Mouse (Mus musculus) B cell, adult 2 months (primary cell): ENCODE data around the gene Map4k3.

Experiments
- DNase-seq, 2 experiments: peaks; one replicate each; pipeline ENCODE4 v3.0.0; 2022

The Map4k3 gene

GRCm38 (mm10) chr17:80729080-80729749 is 930 bp upstream of the Map4k3 start:
- DNase-seq, result no peak

GRCm38 (mm10) chr17:80727341-80727951 is 839 bp downstream of the Map4k3 start:
- peak; percentile 51 to 58 for DNase-seq

DNA sequence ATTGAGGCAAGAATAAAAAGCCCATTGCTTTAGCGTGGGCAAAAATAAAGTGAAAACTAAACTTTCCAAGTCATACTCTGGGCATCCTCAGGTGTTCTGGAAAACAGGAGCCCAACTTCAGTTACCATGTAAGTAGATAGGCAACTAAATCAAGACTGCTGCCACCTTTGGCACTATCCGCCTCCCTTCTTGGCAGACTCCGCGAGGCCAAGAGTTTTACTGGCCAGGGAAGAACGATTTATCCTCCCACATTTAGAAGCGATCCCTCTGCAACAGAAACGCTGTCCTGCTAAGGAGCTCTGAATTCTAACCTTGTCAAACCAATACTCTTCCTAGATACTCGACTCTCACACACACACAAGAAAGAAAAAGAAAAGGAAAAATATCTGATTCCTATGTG is 1.5 kb downstream of the Map4k3 start:
- DNase-seq, result no peak

DNA sequence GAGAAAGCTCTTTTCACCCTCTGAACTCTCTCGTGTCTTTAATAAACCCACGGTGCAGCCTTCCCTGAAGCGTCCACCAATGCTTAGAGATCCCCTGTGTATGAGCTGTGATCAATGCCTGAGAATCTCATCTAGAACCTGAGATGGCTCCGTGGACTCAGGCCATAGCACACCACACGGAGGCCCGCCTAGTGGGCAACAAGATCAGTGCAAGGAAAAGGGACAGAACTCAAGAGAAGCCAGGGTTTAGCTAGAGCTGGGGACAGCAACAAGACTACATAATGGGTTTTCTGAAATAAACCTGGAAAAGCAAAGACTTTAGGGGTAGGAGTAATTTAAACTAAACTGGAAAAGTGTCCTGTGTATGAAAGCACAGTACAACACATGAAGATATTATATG is 5.2 kb downstream of the Map4k3 start:
- DNase-seq, result no peak

- DNase-seq, result no peak
Measured at GRCm38 (mm10) chr17:80721670-80722069, 6.6 kb downstream of the Map4k3 start.

DNA sequence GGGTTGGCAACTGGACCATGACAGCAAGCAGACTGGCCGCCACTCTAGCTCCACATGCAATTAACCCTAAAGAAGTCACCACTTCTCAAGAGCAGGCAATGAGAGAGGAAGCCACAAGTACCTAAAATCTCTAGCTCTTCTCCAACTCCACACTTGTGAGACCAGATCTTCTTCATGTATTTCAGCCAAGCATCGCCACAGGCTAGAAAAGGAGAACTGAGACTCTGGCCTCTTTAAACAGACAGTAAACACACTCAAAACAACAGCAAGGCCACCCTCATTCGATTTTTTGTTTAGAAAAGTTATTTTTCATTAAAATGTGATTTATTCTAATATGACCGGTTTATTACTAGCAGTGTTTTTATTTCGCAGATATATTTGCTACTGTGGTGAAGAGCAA is 9.0 kb downstream of the Map4k3 start:
- no peak for DNase-seq

DNA sequence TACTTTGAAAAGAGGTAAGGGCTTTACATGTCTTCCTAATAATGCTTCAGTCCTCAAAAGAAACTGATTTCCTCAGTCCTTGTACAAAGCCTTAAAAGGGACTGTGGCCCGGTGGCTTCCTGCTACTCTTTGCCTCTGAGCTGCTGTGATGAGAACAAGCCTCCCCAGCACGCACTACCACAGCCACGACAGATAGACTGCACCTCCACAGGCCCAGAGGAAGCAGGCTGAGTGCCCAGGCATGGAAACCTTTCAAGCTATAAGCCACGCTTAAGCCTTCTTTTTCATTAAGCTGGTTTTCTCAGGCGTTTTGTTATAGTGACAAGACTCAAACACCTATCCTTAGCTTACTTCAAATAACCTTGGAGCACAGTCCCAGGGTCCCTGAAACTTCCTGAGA is 10.0 kb downstream of the Map4k3 start:
- DNase-seq, result no peak

GRCm38 (mm10) chr17:80713588-80713987 is 14.7 kb downstream of the Map4k3 start:
- no peak for DNase-seq

GRCm38 (mm10) chr17:80709921-80710838 is 18.1 kb downstream of the Map4k3 start:
- DNase-seq, result no peak

DNA sequence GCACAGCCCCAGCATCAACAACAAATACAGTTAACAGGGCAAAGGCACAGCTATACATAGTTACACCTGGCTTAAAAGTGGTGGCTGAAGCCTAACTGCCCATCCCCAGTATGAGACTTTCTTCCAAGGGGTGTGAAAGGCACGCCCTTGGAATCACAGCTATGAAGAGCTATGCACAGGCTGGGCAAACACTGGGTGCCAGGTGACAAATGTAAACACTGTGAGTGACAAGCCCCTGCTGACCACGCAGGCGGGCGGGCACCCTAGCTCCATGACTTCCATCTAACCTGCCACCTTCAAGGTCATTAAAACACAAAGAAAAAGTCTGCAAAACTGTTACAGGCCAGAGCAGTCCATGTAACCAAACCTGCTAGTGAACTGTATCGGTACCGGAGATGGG is 19.5 kb downstream of the Map4k3 start:
- no peak for DNase-seq

GRCm38 (mm10) chr17:80707176-80707575 is 21.1 kb downstream of the Map4k3 start:
- DNase-seq, result no peak

- no peak for DNase-seq
Measured at GRCm38 (mm10) chr17:80706608-80707007, 21.7 kb downstream of the Map4k3 start.

DNA sequence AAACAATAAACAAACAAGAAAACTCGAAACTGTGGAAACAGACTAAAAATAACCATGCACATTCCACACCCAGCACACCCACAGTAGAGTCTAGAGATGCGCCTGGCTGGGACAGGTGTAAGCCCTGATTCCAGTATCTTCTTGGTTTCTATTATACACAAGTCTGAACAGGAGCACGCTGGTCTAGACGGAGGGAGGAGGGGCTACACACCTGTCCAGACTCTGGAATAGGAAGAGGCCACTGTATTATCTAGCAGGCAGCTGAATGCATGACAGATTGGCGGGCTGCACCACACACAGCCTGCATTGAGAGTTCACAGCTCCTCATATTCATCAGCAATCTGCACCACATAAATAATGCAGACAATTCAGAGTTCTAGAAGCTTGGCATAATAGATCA is 26.6 kb downstream of the Map4k3 start:
- no peak for DNase-seq

- DNase-seq, result no peak
Measured at GRCm38 (mm10) chr17:80698930-80699329, 29.4 kb downstream of the Map4k3 start.

- DNase-seq, result no peak
Measured at GRCm38 (mm10) chr17:80698191-80698901, 29.9 kb downstream of the Map4k3 start.

DNA sequence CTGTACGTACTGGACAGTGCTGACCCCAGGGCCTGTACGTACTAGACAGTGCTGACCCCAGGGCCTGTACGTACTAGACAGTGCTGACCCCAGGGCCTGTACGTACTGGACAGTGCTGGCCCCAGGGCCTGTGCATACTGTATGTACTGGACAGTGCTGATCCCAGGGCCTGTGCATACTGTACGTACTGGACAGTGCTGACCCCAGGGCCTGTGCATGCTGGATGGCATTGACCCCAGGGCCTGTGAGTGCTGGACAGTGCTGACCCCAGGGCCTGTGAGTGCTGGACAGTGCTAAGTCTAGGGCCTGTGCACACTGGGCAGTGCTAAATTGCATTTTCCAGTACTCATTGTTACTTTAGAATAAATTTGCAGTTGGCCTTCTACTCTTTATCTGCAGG is 31.3 kb downstream of the Map4k3 start:
- no peak for DNase-seq

GRCm38 (mm10) chr17:80696210-80696609 is 32.1 kb downstream of the Map4k3 start:
- no peak for DNase-seq

- no peak for DNase-seq
Measured at GRCm38 (mm10) chr17:80693707-80694106, 34.6 kb downstream of the Map4k3 start.

DNA sequence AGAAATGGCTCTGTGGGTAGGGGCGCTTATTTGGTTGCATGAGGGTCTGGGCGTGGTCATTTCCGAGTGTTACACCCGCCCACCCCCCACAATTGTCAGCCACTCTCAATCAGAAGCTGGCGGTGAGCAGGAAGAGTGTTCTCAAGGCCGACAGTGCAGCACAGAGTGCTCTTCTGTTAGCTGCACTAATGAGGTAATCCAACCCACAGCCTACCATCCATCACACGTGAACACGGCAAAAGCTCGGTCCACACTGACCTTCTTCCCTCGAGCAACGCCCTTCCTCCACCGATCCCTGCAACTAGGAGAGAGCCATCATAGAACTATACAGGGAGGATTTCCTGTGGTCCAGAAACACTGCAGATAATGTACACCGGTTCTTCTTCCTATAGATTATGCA is 36.1 kb downstream of the Map4k3 start:
- no peak for DNase-seq

GRCm38 (mm10) chr17:80688701-80689100 is 39.6 kb downstream of the Map4k3 start:
- DNase-seq, result no peak

- no peak for DNase-seq
Measured at GRCm38 (mm10) chr17:80686066-80686465, 42.2 kb downstream of the Map4k3 start.

DNA sequence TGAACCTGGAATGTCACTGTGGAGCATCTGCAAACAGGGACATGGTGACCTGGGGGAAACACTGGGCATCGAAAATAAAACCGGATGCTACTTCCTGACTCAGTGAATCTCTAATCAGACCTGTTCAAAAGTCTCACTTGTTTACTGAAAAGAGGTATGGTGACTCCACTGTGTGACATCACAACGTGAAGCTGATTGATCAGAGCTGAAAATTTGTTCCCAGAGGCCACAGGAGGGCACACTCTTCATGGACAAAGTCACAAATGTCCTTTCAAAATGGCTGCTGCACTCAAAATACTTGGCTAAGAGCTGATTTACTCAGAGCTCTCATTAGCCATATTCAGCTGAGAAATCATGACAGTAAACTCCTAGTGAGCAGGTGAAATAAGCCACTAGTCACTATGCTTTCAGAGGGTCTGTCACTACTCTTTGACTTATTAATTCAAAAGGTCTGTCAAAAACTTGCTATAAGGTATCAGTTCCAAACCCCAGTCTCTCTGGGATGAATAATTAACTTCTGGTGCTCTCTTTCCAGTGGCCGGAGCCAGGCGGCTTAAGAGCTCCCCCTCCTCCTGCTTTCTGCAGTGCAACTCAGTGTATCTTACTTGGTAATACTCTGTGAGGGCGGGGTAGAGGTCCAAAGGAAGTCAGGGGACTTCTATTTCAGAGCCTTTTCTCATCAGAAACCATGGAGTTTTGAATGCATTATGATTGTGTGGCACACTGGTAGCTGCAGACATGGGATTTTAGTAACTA is 44.3 kb downstream of the Map4k3 start:
- peak; percentile 10 to 32 for DNase-seq
